Mouse (Mus musculus) lung, adult 2 months (tissue): Measurements from ENCODE around the gene Abcd3.

ENCODE experiments used
- CTCF ChIP-seq: fragments of 200-500 bp; IDR thresholded peaks from 2 replicates; pipeline ENCODE4 v1.5.1; 2011; ENCODE audit warnings: mild to moderate bottlenecking, low read length, control low read depth; ENCODE audit not compliant: insufficient read depth
- POLR2A ChIP-seq: fragments of 200-500 bp; IDR thresholded peaks from 2 replicates; pipeline ENCODE4 v1.6.1; 2011; ENCODE audit warnings: low read depth, mild to moderate bottlenecking, control low read depth, low read length, borderline replicate concordance; ENCODE audit errors: extremely low read depth

DNA sequence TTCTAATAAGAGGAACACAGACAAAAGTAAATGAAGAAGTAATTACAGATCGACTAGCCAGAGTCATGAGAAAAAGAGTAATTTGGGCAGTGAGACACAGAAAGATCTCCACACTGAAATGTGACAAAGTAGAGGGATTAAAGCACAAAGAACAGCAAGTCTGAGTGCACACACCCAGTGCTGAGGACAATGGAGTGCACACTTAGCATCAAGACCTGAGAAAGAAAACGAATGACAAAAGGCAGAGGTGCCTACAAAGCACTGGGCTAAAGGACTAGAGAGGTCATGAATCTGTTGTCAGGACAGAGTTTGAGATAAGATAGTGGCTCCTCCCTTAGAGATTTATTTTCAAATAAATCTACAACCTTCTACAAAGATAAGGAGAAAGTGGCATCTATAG is 20.9 kb downstream of the Abcd3 start:
- TF ChIP-seq CTCF (no peak), POLR2A (no peak)
